Mouse (Mus musculus) heart, postnatal 0 days (tissue): ENCODE measurements around the gene Gatad1. TPM values are rescaled to one million over a fixed set of nuclear protein-coding genes. Genes with fewer than 3 reads are reported as not detected.
"Not testable (repeated sequence)": the region's sequence is repeated elsewhere in the genome, so short reads cannot be mapped to it uniquely, and the experiment has no call there.

Source experiments
- ATAC-seq: fragments of 200-750 bp; cut with Nextera tagmentation; 2 replicates; pipeline ENCODE4 v1.8.0; 2017; ENCODE audit warnings: low read depth, moderate number of reproducible peaks, moderate library complexity; ENCODE audit not compliant: insufficient read depth
- DNase-seq: peaks from one replicate; pipeline ENCODE4 v3.0.0-alpha.2; 2016; ENCODE audit warnings: low spot score
- H3K27ac ChIP-seq: fragments of 300-500 bp; sonication (generic); 2 replicates; pipeline ENCODE4 v1.5.1; 2014; ENCODE audit warnings: low read depth, mild to moderate bottlenecking
- H3K27me3 ChIP-seq: fragments of 300-500 bp; sonication (generic); 2 replicates; pipeline ENCODE4 v1.6.1; 2014; ENCODE audit warnings: low read length, mixed read lengths; ENCODE audit not compliant: control insufficient read depth, insufficient read depth
- H3K36me3 ChIP-seq: fragments of 300-500 bp; sonication (generic); replicated peaks from 2 replicates; pipeline ENCODE4 v1.6.1; 2014; ENCODE audit warnings: low read length, mixed read lengths; ENCODE audit not compliant: control insufficient read depth, insufficient read depth
- H3K4me1 ChIP-seq: fragments of 300-500 bp; sonication (generic); 2 replicates; pipeline ENCODE4 v1.6.1; 2014; ENCODE audit warnings: antibody characterized with exemption; ENCODE audit not compliant: control insufficient read depth, insufficient read depth
- H3K4me2 ChIP-seq: fragments of 300-500 bp; sonication (generic); 2 replicates; pipeline ENCODE4 v1.6.1; 2014; ENCODE audit warnings: low read depth, mild to moderate bottlenecking, low read length, moderate library complexity
- H3K4me3 ChIP-seq: fragments of 300-500 bp; sonication (generic); 2 replicates; pipeline ENCODE4 v1.5.1; 2014; ENCODE audit warnings: low read depth, low read length
- H3K9ac ChIP-seq: fragments of 300-500 bp; sonication (generic); replicated peaks from 2 replicates; pipeline ENCODE4 v1.6.1; 2014; ENCODE audit warnings: low read depth, low read length, mixed read lengths
- H3K9me3 ChIP-seq: fragments of 300-500 bp; sonication (generic); replicated peaks from 2 replicates; pipeline ENCODE4 v1.6.1; 2016; ENCODE audit warnings: low read length; ENCODE audit not compliant: control insufficient read depth
- CTCF ChIP-seq: IDR thresholded peaks from 2 replicates; pipeline ENCODE4 v1.5.1; 2016; ENCODE audit warnings: antibody characterized with exemption, control low read depth, low read depth
- EP300 ChIP-seq: IDR thresholded peaks from 2 replicates; pipeline ENCODE4 v1.6.1; 2016; ENCODE audit warnings: antibody characterized with exemption, low read depth
- WGBS: fragments of 180-500 bp; shearing (Covaris S2); extraction: QIAGEN DNeasy Blood & Tissue Kit; methylation state at CpG from one replicate; pipeline ENCODE4 v1.1.7; 2014; 5-methylcytosine and 5-hydroxymethylcytosine counted together
- polyA plus RNA-seq: library from polyadenylated mRNA; unstranded; fragments of >200 nt; fragmentation: Nextera tagmentation; extraction: Ambion mirVana; gene quantifications from 2 replicates; pipeline ENCODE4 v1.2.1, GENCODE M21; 2015
- total RNA-seq: library from RNA; depleted of rRNA; stranded (reverse); fragments of >200 nt; gene quantifications from 2 replicates; pipeline ENCODE4 v1.2.3, GENCODE M21; 2014; ENCODE audit warnings: low replicate concordance

Gatad1 gene
- total and polyA plus RNA-seq, 2 experiments from 2014 or later: 72.7 to 73.8 TPM

- Histone ChIP-seq H3K4me1 (no peaks in the 10 kb centered on the region), H3K27ac (no peak overlapping the region)
- DNase-seq: no peak
Observed at GRCm38 (mm10) chr5:3633315-3633714, 23.7 kb downstream of the Gatad1 start.

DNA sequence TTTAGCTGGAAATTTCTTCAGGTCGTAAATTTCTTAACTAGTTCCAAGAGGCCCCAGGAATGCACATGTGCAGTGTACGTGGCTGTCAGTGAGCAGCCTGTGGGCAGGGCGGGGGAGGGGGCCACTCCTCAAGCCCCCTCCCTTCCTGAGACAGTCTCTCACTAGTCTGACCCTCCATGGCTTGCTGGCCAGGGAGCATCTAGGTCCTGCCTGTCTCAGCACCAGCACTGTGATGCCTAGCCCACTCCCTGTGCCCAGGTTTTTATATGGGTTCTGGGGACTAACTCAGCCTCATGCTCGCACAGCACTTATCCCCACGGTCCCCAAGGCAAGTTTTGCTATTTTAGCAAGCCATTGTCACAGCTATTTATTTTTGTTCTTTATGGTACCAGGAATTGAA is 24.7 kb downstream of the Gatad1 start:
- H3K4me3 ChIP-seq: no peak overlapping the region
- ATAC-seq (no peak), DNase-seq (no peak)
- H3K4me2 ChIP-seq: no peak overlapping the region
- H3K4me1 ChIP-seq: no peaks in the 10 kb centered on the region
- H3K36me3 ChIP-seq: peaks cover 52% of the 10 kb centered on the region
- H3K9ac ChIP-seq: no peak overlapping the region
- H3K27ac ChIP-seq: no peak overlapping the region
- H3K27me3 ChIP-seq: no peaks in the 10 kb centered on the region
- H3K9me3 ChIP-seq: no peaks in the 10 kb centered on the region
- TF ChIP-seq CTCF (no peak), EP300 (no peak)
- 65% methylated on average over 5 of the region's 5 CpGs for WGBS

More at GRCm38 (mm10) chr5:3633315-3633714, 23.7 kb downstream of the Gatad1 start:
- no peak for ATAC-seq
- H3K36me3 ChIP-seq: peaks cover 45% of the 10 kb centered on the region
- H3K27me3 ChIP-seq: no peaks in the 10 kb centered on the region
- TF ChIP-seq CTCF: no peak
- no peaks in the 10 kb centered on the region for H3K9me3 ChIP-seq
- H3K4me2 ChIP-seq: no peak overlapping the region
- no peak overlapping the region for H3K4me3 ChIP-seq
- WGBS: 93% methylated on average over 13 of the region's 13 CpGs
- H3K9ac ChIP-seq: no peak overlapping the region

GRCm38 (mm10) chr5:3631512-3632271 is 25.3 kb downstream of the Gatad1 start:
- Histone ChIP-seq H3K27me3 (no peaks in the 10 kb centered on the region), H3K27ac (no peak overlapping the region), H3K4me1 (no peaks in the 10 kb centered on the region), H3K9me3 (no peaks in the 10 kb centered on the region), H3K4me3 (no peak overlapping the region), H3K4me2 (no peak overlapping the region), H3K9ac (no peak overlapping the region), H3K36me3 (peaks cover 53% of the 10 kb centered on the region)
- ATAC-seq (no peak), DNase-seq (no peak)
- 51% methylated on average over 16 of the region's 16 CpGs for WGBS
- TF ChIP-seq CTCF: no peak
- TF ChIP-seq EP300: no peak

- Histone ChIP-seq H3K4me2 (no peak overlapping the region), H3K9ac (no peak overlapping the region)
Observed at GRCm38 (mm10) chr5:3630055-3630454, 26.9 kb downstream of the Gatad1 start.

DNA sequence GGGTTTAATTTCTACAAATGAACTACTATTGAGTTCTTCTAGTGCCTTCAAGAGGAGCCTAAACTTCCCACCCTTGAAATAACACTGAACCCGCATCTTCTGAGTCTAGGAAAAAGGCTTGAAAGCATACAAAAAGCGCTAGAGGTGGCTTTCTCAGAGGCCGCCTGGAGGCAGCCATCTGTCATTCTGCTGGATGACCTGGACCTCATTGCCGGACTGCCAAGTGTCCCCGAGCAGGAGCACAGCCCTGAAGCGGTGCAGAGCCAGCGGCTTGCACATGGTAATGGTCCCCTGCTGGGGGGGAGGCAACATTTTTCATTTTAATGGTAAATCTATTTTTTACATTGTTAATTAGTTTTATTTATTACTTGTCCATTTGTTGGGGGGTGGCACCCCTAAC is 36.5 kb downstream of the Gatad1 start:
- Histone ChIP-seq H3K36me3 (peaks cover 58% of the 10 kb centered on the region), H3K27me3 (no peaks in the 10 kb centered on the region), H3K27ac (no peak overlapping the region), H3K4me2 (no peak overlapping the region), H3K9ac (no peak overlapping the region), H3K9me3 (no peaks in the 10 kb centered on the region), H3K4me3 (no peak overlapping the region), H3K4me1 (no peaks in the 10 kb centered on the region)
- ATAC-seq (no peak), DNase-seq (no peak)
- WGBS: 88% methylated on average over 7 of the region's 7 CpGs
- no peak for TF ChIP-seq EP300
- TF ChIP-seq CTCF: no peak

More at GRCm38 (mm10) chr5:3630055-3630454, 26.9 kb downstream of the Gatad1 start:
- H3K4me1 ChIP-seq: no peaks in the 10 kb centered on the region
- 89% methylated on average over 5 of the region's 5 CpGs for WGBS
- TF ChIP-seq EP300 (no peak), CTCF (no peak)
- peaks cover 56% of the 10 kb centered on the region for H3K36me3 ChIP-seq
- no peak overlapping the region for H3K27ac ChIP-seq
- ATAC-seq (no peak), DNase-seq (no peak)
- H3K27me3 ChIP-seq: no peaks in the 10 kb centered on the region
- no peak overlapping the region for H3K4me3 ChIP-seq
- H3K9me3 ChIP-seq: no peaks in the 10 kb centered on the region

DNA sequence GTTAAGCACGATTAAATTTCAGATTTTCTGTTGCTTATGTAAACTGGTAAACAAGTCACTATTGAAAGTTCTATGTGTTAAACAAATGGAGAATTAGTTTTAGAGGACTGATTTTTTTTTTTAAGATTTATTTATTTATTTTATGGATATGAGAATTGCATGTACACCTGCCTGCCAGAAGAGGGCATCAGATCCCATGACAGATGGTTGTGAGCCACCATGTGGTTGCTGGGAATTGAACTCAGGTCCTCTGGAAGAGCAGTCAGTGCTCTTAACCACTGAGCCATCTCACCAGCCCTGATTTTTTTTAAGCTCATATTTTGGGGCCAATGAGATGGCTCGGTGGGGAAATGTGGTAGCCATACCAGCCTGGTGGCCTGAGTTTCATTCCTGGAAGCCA is 45.1 kb downstream of the Gatad1 start:
- not testable (repeated sequence) for H3K4me1 ChIP-seq, H3K27ac ChIP-seq, H3K27me3 ChIP-seq, H3K4me2 ChIP-seq, H3K4me3 ChIP-seq, H3K9me3 ChIP-seq, DNase-seq, ATAC-seq, H3K9ac ChIP-seq
- peaks cover 54% of the 10 kb centered on the region for H3K36me3 ChIP-seq
- WGBS: 91% methylated on average over 2 of the region's 2 CpGs
